Mouse (Mus musculus) cortical plate, adult 2 months (tissue): Measurements from ENCODE around the gene Prkaa1.

Source experiments
- CTCF ChIP-seq: fragments of 200-500 bp; IDR thresholded peaks from 2 replicates; pipeline ENCODE4 v1.5.1; 2011; ENCODE audit warnings: mild to moderate bottlenecking, control low read depth, low read length; ENCODE audit not compliant: insufficient read depth; ENCODE audit errors: extremely low read depth
- POLR2A ChIP-seq: fragments of 200-500 bp; IDR thresholded peaks from 2 replicates; pipeline ENCODE4 v1.6.1; 2011; ENCODE audit warnings: mild to moderate bottlenecking, low read length, control low read depth; ENCODE audit not compliant: insufficient read depth; ENCODE audit errors: extremely low read depth

DNA sequence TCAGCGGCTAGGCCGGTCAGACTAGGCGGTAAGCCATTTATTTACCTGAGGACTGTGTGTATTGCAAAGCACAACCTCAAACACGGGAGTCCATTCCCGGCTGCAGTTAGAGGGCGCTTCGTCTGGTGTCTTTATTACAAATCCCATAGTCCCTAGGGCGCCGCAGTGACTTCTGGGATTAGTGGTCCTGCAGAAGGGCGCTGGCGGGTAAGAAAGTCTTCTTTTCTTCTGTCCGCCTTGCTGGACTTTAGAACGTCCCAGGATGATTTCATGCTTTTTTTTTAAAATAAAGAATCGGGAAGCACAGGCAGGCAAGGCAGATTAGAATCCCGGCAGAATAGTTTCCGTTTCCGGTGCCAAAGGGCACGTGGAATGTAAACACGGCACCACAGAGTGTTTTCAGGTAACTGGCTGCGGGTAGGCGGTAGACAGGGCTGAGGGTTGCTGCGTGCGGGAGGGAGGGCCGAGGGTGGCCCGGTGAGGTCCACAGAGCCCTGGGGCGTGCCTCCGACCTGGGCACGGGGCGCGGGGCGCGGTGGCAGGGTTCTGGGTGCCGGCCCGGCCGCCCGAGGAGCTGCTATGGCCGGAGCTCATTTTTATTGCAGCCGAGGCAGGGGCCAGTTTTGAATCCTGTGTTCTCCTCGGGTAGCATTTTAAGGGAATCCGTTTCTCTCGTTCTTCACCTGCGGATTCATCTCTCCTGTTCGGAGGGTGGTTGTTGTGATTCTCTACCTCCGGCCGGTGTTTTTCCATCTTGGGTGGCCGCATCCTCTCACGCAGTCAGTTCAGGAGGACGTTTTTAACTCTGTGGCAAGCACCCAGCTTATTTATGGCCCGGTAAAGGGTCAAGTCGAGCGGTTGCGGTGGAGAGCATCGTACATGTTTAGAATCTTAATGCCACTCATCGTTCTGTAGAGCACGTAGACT, 42.0 kb downstream of the Prkaa1 start, which contains the start of gene Ttc33:
- TF ChIP-seq CTCF (no peak), POLR2A (peak; percentile 48; the same call in 1 of the 2 replicates)
